Mouse (Mus musculus): ENCODE data around the gene Prss45. TPM values are rescaled to one million over a fixed set of nuclear protein-coding genes. Genes with fewer than 3 reads are reported as not detected.
"Not testable (repeated sequence)": the region's sequence is repeated elsewhere in the genome, so short reads cannot be mapped to it uniquely, and the experiment has no call there.

The Prss45 gene
- polyA plus RNA-seq, 1 experiment from 2014 or later: not detected

DNA sequence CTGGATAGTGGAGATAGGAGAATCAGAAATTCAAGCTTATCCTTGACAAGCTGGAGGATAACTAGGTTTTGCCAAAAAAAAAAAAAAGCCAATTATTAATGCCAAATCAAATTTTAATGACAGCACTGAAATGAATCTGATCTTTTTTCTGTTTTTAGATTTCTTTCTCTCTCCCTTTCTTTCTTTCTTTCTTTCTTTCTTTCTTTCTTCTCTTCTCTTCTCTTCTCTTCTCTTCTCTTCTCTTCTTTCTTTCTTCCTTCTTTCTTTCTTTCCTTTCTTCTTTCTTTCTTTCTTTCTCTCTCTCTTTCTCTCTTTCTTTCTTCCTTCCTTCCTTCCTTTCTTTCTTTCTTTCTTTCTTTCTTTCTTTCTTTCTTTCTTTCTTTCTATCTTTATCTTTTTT is 13.8 kb upstream of the Prss45 start:
- H3K27ac ChIP-seq (ENCODE audit: low read length); H3K9ac ChIP-seq (replicated peaks; ENCODE audit: low read depth, low read length); H3K9me3 ChIP-seq (ENCODE audit: control insufficient read depth, low read depth, low read length); H3K27me3 ChIP-seq (ENCODE audit: control insufficient read depth, insufficient read depth, low read length); H3K4me1 ChIP-seq (ENCODE audit: control insufficient read depth, insufficient read depth, low read length); H3K4me2 ChIP-seq (replicated peaks; ENCODE audit: low read depth, low read length); ATAC-seq (ENCODE audit: insufficient number of reproducible peaks, insufficient read depth, low FRiP score, low read depth); H3K4me3 ChIP-seq (ENCODE audit: low read depth, low read length); H3K36me3 ChIP-seq (ENCODE audit: control insufficient read depth, insufficient read depth, low read length): not testable (repeated sequence)

DNA sequence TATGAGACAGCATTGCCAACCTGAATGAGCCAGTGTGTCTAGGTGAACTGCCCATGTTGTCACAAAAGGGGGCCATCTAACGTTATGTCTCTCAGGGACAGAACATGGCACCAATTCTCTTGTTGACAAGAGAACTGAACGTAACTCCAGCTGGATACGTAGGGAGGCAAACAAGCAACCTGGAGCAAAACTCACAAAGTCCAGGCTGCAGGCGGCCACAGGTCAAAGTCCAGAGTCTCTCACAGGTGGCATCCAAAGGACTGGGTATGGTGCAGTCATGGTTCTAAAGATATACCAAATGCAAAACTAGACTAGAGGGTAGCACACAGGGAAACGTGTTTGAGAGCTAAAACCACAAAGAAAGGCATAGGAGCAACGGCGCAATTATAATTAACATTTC is 13.0 kb upstream of the Prss45 start:
- Histone ChIP-seq H3K4me2 (replicated peaks; ENCODE audit: low read depth, low read length) (no peak overlapping the region), H3K4me3 (ENCODE audit: low read depth, low read length) (no peak overlapping the region), H3K9me3 (ENCODE audit: control insufficient read depth, low read depth, low read length) (no peaks in the 10 kb centered on the region), H3K4me1 (ENCODE audit: control insufficient read depth, insufficient read depth, low read length) (no peaks in the 10 kb centered on the region), H3K36me3 (ENCODE audit: control insufficient read depth, insufficient read depth, low read length) (no peaks in the 10 kb centered on the region), H3K27me3 (ENCODE audit: control insufficient read depth, insufficient read depth, low read length) (no peaks in the 10 kb centered on the region), H3K9ac (replicated peaks; ENCODE audit: low read depth, low read length) (no peak overlapping the region), H3K27ac (ENCODE audit: low read length) (no peak overlapping the region)
- no peak for ATAC-seq (ENCODE audit: insufficient number of reproducible peaks, insufficient read depth, low FRiP score, low read depth)
- 78% methylated on average over 7 of the region's 7 CpGs for WGBS

DNA sequence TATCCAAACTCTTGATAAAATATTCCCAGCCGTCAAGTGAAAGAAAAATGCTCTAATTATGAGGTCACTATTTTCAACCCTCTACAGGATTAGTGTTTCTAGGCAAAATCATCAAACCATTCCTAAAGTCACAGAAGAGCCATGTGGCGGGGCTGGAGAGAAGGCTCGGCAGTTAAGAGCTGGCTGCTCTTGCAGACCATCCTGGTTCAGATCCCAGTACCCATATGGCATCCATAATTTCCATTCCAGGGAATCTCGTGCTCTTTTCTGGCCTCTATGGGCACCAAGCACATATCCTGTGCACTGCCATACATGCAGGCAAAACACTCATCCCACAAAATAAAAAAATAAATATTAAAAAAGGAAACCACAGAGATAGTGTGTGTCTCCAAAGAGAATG is 9.0 kb upstream of the Prss45 start:
- no peaks in the 10 kb centered on the region for H3K9me3 ChIP-seq (ENCODE audit: control insufficient read depth, low read depth, low read length)
- H3K9ac ChIP-seq (replicated peaks; ENCODE audit: low read depth, low read length): no peak overlapping the region
- H3K4me2 ChIP-seq (replicated peaks; ENCODE audit: low read depth, low read length): no peak overlapping the region
- no peaks in the 10 kb centered on the region for H3K27me3 ChIP-seq (ENCODE audit: control insufficient read depth, insufficient read depth, low read length)
- H3K4me3 ChIP-seq (ENCODE audit: low read depth, low read length): no peak overlapping the region
- 69% methylated on average over 4 of the region's 4 CpGs for WGBS
- H3K4me1 ChIP-seq (ENCODE audit: control insufficient read depth, insufficient read depth, low read length): no peaks in the 10 kb centered on the region
- ATAC-seq (ENCODE audit: insufficient number of reproducible peaks, insufficient read depth, low FRiP score, low read depth): no peak
- no peaks in the 10 kb centered on the region for H3K36me3 ChIP-seq (ENCODE audit: control insufficient read depth, insufficient read depth, low read length)
- no peak overlapping the region for H3K27ac ChIP-seq (ENCODE audit: low read length)

DNA sequence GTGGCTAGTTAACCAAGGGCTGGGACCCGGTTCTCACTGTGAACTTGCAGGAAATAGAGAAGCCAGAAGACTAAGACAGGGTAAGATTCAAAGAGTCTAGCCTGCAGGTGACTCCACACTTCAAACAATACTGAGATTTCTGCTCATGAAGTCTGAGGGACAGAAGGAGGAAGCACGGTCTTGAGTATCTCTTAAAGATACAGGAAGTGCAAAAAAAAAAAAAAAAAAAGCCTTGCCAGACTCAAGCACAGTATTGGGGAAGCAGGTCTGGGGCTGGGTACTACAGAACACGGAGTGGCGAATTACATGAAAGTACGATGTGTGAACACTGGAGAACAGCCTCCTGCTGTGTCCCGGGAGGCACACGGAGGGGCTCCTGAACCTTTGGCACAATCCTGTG is 8.6 kb upstream of the Prss45 start:
- Histone ChIP-seq H3K27me3 (ENCODE audit: control insufficient read depth, insufficient read depth, low read length) (no peaks in the 10 kb centered on the region), H3K27ac (ENCODE audit: low read length) (no peak overlapping the region), H3K4me2 (replicated peaks; ENCODE audit: low read depth, low read length) (no peak overlapping the region), H3K4me3 (ENCODE audit: low read depth, low read length) (no peak overlapping the region), H3K9me3 (ENCODE audit: control insufficient read depth, low read depth, low read length) (no peaks in the 10 kb centered on the region), H3K4me1 (ENCODE audit: control insufficient read depth, insufficient read depth, low read length) (no peaks in the 10 kb centered on the region), H3K36me3 (ENCODE audit: control insufficient read depth, insufficient read depth, low read length) (no peaks in the 10 kb centered on the region), H3K9ac (replicated peaks; ENCODE audit: low read depth, low read length) (no peak overlapping the region)
- 74% methylated on average over 7 of the region's 7 CpGs for WGBS
- ATAC-seq (ENCODE audit: insufficient number of reproducible peaks, insufficient read depth, low FRiP score, low read depth): no peak

DNA sequence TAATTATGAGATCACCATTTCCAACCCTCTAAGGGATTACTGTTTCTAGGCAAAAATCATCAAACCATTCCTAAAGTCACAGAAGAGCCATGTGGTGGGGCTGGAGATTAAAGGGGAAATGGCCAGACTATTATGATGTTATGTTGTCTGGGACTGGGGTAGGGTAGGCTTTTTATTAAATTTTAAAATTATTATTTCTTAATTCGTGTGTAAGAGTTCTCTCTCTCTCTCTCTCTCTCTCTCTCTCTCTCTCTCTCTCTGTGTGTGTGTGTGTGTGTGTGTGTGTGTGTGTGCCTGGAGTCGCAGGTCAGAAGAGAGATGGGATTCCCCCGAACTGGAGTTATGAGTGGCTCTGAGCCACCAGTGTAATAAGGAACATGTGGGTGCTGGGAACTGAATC is 8.0 kb upstream of the Prss45 start, which contains the start of gene Prss43:
TSS of gene Prss43 (plus strand) at position 301 of the 400 bp plus-strand sequence.
- Histone ChIP-seq H3K36me3 (ENCODE audit: control insufficient read depth, insufficient read depth, low read length) (no peaks in the 10 kb centered on the region), H3K4me3 (ENCODE audit: low read depth, low read length) (no peak within 1 kb of the TSS), H3K27ac (ENCODE audit: low read length) (no peak within 1 kb of the TSS), H3K4me1 (ENCODE audit: control insufficient read depth, insufficient read depth, low read length) (no peaks in the 10 kb centered on the region), H3K27me3 (ENCODE audit: control insufficient read depth, insufficient read depth, low read length) (no peaks in the 10 kb centered on the region), H3K9me3 (ENCODE audit: control insufficient read depth, low read depth, low read length) (no peaks in the 10 kb centered on the region), H3K4me2 (replicated peaks; ENCODE audit: low read depth, low read length) (no peak within 1 kb of the TSS), H3K9ac (replicated peaks; ENCODE audit: low read depth, low read length) (no peak within 1 kb of the TSS)
- no peak for ATAC-seq (ENCODE audit: insufficient number of reproducible peaks, insufficient read depth, low FRiP score, low read depth)
- 84% methylated on average over 3 of the region's 3 CpGs for WGBS

DNA sequence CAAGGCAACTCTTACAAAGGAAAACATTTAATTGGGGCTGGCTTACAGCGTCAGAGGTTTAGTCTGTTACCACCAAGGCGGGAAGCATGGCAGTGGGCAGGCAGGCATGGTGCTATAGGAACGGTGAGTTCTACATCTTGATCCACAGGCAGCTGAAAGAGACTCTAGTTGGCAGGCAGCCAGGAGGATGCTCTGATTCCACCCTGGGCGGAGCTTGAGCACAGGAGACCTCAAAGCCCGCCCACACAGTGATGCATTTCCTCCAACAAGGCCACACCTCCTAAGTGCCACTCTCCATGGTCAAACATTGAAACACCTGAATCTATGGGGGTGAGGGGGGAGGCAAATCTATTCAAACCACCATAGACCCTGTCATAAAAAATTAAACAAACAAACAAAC is 1.4 kb upstream of the Prss45 start:
- WGBS: 75% methylated on average over 5 of the region's 5 CpGs
- H3K4me3 ChIP-seq (ENCODE audit: low read depth, low read length): no peak overlapping the region
- no peaks in the 10 kb centered on the region for H3K4me1 ChIP-seq (ENCODE audit: control insufficient read depth, insufficient read depth, low read length)
- no peak overlapping the region for H3K27ac ChIP-seq (ENCODE audit: low read length)
- no peaks in the 10 kb centered on the region for H3K36me3 ChIP-seq (ENCODE audit: control insufficient read depth, insufficient read depth, low read length)
- no peak overlapping the region for H3K9ac ChIP-seq (replicated peaks; ENCODE audit: low read depth, low read length)
- ATAC-seq (ENCODE audit: insufficient number of reproducible peaks, insufficient read depth, low FRiP score, low read depth): no peak
- no peaks in the 10 kb centered on the region for H3K9me3 ChIP-seq (ENCODE audit: control insufficient read depth, low read depth, low read length)
- H3K27me3 ChIP-seq (ENCODE audit: control insufficient read depth, insufficient read depth, low read length): no peaks in the 10 kb centered on the region
- H3K4me2 ChIP-seq (replicated peaks; ENCODE audit: low read depth, low read length): no peak overlapping the region

DNA sequence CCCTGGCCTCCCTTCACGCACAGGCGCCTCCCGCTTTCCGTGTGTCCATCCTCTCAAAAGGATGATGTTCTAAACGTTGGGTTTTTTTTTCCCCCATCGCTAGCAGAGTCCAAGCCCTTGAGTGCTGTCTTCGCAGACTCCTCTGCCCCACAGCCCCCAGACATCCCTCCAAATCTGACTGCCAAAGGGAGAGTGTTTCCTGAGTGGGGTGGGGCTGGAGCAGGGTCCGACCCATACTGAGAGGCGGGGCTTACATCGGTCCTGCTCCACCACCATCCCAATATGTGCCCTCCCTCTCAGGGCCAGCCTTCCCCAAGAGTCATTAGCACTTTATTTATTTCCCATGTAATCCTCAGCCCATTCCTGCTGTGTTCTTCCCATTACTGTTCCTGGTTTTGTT is 573 bp downstream of the Prss45 start:
- Histone ChIP-seq H3K9me3 (ENCODE audit: control insufficient read depth, low read depth, low read length) (no peaks in the 10 kb centered on the region), H3K36me3 (ENCODE audit: control insufficient read depth, insufficient read depth, low read length) (no peaks in the 10 kb centered on the region), H3K27me3 (ENCODE audit: control insufficient read depth, insufficient read depth, low read length) (no peaks in the 10 kb centered on the region), H3K9ac (replicated peaks; ENCODE audit: low read depth, low read length) (no peak overlapping the region; the same call in 1 of the 2 replicates), H3K27ac (ENCODE audit: low read length) (no peak overlapping the region), H3K4me3 (ENCODE audit: low read depth, low read length) (no peak overlapping the region), H3K4me2 (replicated peaks; ENCODE audit: low read depth, low read length) (no peak overlapping the region), H3K4me1 (ENCODE audit: control insufficient read depth, insufficient read depth, low read length) (no peaks in the 10 kb centered on the region)
- WGBS: 29% methylated on average over 10 of the region's 10 CpGs
- ATAC-seq (ENCODE audit: insufficient number of reproducible peaks, insufficient read depth, low FRiP score, low read depth): no peak

DNA sequence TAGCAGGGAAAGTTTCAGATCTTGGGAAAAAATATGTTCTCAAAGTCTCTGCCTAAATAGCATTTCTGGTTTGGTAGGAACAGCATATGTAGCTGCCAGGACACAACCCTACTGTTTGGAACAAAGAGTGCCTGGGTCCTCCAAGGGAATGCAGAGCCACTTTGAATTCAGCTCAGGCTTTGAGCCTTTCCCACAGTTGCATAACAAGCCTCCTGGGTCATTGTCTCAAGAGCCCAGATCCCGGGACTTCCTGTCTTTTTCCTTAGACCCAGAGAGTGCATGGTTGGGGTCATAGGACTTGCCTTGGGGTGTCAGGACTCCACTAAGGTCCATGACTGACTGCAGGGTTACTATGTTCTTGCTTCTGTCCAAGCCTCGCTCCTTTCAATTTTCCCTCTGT is 1.7 kb downstream of the Prss45 start:
- no peaks in the 10 kb centered on the region for H3K27me3 ChIP-seq (ENCODE audit: control insufficient read depth, insufficient read depth, low read length)
- H3K4me2 ChIP-seq (replicated peaks; ENCODE audit: low read depth, low read length): no peak overlapping the region
- no peak overlapping the region for H3K9ac ChIP-seq (replicated peaks; ENCODE audit: low read depth, low read length)
- H3K36me3 ChIP-seq (ENCODE audit: control insufficient read depth, insufficient read depth, low read length): no peaks in the 10 kb centered on the region
- H3K4me3 ChIP-seq (ENCODE audit: low read depth, low read length): no peak overlapping the region
- no peak overlapping the region for H3K27ac ChIP-seq (ENCODE audit: low read length)
- 58% methylated on average over 2 of the region's 2 CpGs for WGBS
- no peaks in the 10 kb centered on the region for H3K4me1 ChIP-seq (ENCODE audit: control insufficient read depth, insufficient read depth, low read length)
- no peak for ATAC-seq (ENCODE audit: insufficient number of reproducible peaks, insufficient read depth, low FRiP score, low read depth)
- H3K9me3 ChIP-seq (ENCODE audit: control insufficient read depth, low read depth, low read length): no peaks in the 10 kb centered on the region

DNA sequence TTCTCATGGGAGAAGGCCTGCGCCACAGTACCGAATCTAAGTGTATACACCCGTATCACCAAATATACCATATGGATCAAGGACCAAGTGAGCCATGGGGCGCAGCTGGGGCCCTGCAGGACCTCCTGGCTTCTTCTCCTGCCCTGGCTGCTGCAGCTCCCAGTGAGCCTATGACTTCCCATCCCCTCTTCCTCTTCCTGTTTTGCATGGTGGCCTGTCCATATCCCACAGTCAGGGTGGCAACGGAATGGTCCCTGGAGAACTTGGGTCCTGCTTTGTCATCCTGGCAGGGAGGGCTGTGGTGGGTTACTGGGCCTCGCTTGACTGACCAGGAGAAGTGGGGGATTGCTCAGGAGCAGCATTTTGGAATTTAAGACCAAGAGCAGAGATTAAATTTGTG is 6.5 kb downstream of the Prss45 start:
- Histone ChIP-seq H3K9ac (replicated peaks; ENCODE audit: low read depth, low read length) (no peak overlapping the region), H3K27ac (ENCODE audit: low read length) (no peak overlapping the region), H3K4me1 (ENCODE audit: control insufficient read depth, insufficient read depth, low read length) (no peaks in the 10 kb centered on the region), H3K9me3 (ENCODE audit: control insufficient read depth, low read depth, low read length) (no peaks in the 10 kb centered on the region), H3K4me2 (replicated peaks; ENCODE audit: low read depth, low read length) (no peak overlapping the region), H3K36me3 (ENCODE audit: control insufficient read depth, insufficient read depth, low read length) (no peaks in the 10 kb centered on the region), H3K4me3 (ENCODE audit: low read depth, low read length) (no peak overlapping the region), H3K27me3 (ENCODE audit: control insufficient read depth, insufficient read depth, low read length) (no peaks in the 10 kb centered on the region)
- ATAC-seq (ENCODE audit: insufficient number of reproducible peaks, insufficient read depth, low FRiP score, low read depth): no peak
- WGBS: 79% methylated on average over 6 of the region's 6 CpGs

All from stomach, embryonic 14.5 days (tissue).